Mouse (Mus musculus) liver, embryonic 16.5 days (tissue): ENCODE results near the gene Abcd4. TPM values are rescaled to one million over a fixed set of nuclear protein-coding genes. Genes with fewer than 3 reads are reported as not detected.

Experiments used
- ATAC-seq: fragments of 200-750 bp; cut with Nextera tagmentation; 2 replicates; pipeline ENCODE4 v1.8.0; 2017; ENCODE audit warnings: low read depth, mild to moderate bottlenecking, moderate number of reproducible peaks, moderate library complexity
- H3K27ac ChIP-seq: fragments of 300-500 bp; sonication (generic); 2 replicates; pipeline ENCODE4 v1.5.1; 2014; ENCODE audit warnings: mild to moderate bottlenecking, low read length
- H3K27me3 ChIP-seq: fragments of 300-500 bp; sonication (generic); 2 replicates; pipeline ENCODE4 v1.6.1; 2014; ENCODE audit warnings: low read depth, low read length, mixed read lengths; ENCODE audit not compliant: control insufficient read depth, insufficient read depth
- H3K36me3 ChIP-seq: fragments of 300-500 bp; sonication (generic); 2 replicates; pipeline ENCODE4 v1.6.1; 2014; ENCODE audit warnings: mild to moderate bottlenecking; ENCODE audit not compliant: control insufficient read depth, insufficient read depth
- H3K4me1 ChIP-seq: fragments of 300-500 bp; sonication (generic); 2 replicates; pipeline ENCODE4 v1.6.1; 2014; ENCODE audit warnings: low read depth, low read length, mixed read lengths; ENCODE audit not compliant: control insufficient read depth
- H3K4me2 ChIP-seq: fragments of 300-500 bp; sonication (generic); 2 replicates; pipeline ENCODE4 v1.6.1; 2014; ENCODE audit warnings: low read depth, low read length, mixed read lengths
- H3K4me3 ChIP-seq: fragments of 300-500 bp; sonication (generic); 2 replicates; pipeline ENCODE4 v1.5.1; 2014; ENCODE audit warnings: low read depth, mild to moderate bottlenecking, low read length
- H3K9ac ChIP-seq: fragments of 300-500 bp; sonication (generic); 2 replicates; pipeline ENCODE4 v1.6.1; 2014; ENCODE audit warnings: low read depth, low read length
- H3K9me3 ChIP-seq: fragments of 300-500 bp; sonication (generic); replicated peaks from 2 replicates; pipeline ENCODE4 v1.6.1; 2016; ENCODE audit warnings: low read length; ENCODE audit not compliant: control insufficient read depth
- WGBS: fragments of 180-500 bp; shearing (Covaris S2); extraction: QIAGEN DNeasy Blood & Tissue Kit; methylation state at CpG from one replicate; pipeline ENCODE4 v1.1.7; 2014; ENCODE audit not compliant: insufficient replicate concordance; 5-methylcytosine and 5-hydroxymethylcytosine counted together
- polyA plus RNA-seq: library from polyadenylated mRNA; unstranded; fragments of >200 nt; fragmentation: Nextera tagmentation; extraction: Ambion mirVana; gene quantifications from 2 replicates; pipeline ENCODE4 v1.2.1, GENCODE M21; 2015

Gene Abcd4
- polyA plus RNA-seq, 1 experiment from 2014 or later, result 4.6 TPM

GRCm38 (mm10) chr12:84617663-84618062 is 450 bp upstream of the Abcd4 start:
- peak overlapping the region; percentile 62 for H3K9ac ChIP-seq

GRCm38 (mm10) chr12:84614524-84614923 is 2.7 kb downstream of the Abcd4 start:
- H3K4me3 ChIP-seq, result no peak overlapping the region
- H3K27me3 ChIP-seq, result no peaks in the 10 kb centered on the region
- no peaks in the 10 kb centered on the region for H3K36me3 ChIP-seq
- H3K4me2 ChIP-seq, result no peak overlapping the region
- no peak overlapping the region for H3K27ac ChIP-seq
- WGBS, result 65% methylated on average over 7 of the region's 7 CpGs
- H3K4me1 ChIP-seq, result peaks cover 3% of the 10 kb centered on the region
- ATAC-seq, result no peak
- H3K9ac ChIP-seq, result no peak overlapping the region
- no peaks in the 10 kb centered on the region for H3K9me3 ChIP-seq

More at GRCm38 (mm10) chr12:84617663-84618062, 450 bp upstream of the Abcd4 start:
- Histone ChIP-seq H3K27me3 (no peaks in the 10 kb centered on the region), H3K4me3 (peak overlapping the region; percentile 76), H3K27ac (no peak overlapping the region), H3K4me1 (peaks cover 3% of the 10 kb centered on the region), H3K9me3 (no peaks in the 10 kb centered on the region), H3K4me2 (peak overlapping the region; percentile 91), H3K36me3 (no peaks in the 10 kb centered on the region)
- peak; percentile 53 for ATAC-seq
- WGBS, result 5% methylated on average over 10 of the region's 10 CpGs

- no peaks in the 10 kb centered on the region for H3K9me3 ChIP-seq
- no peak overlapping the region for H3K9ac ChIP-seq
- no peak overlapping the region for H3K27ac ChIP-seq
- no peak overlapping the region for H3K4me2 ChIP-seq
- no peak overlapping the region for H3K4me3 ChIP-seq
- H3K27me3 ChIP-seq, result no peaks in the 10 kb centered on the region
- WGBS, result 78% methylated on average over 11 of the region's 11 CpGs
- no peak for ATAC-seq
- H3K36me3 ChIP-seq, result no peaks in the 10 kb centered on the region
- peaks cover 3% of the 10 kb centered on the region for H3K4me1 ChIP-seq
Measured at GRCm38 (mm10) chr12:84614001-84614400, 3.2 kb downstream of the Abcd4 start.

- no peak overlapping the region for H3K4me2 ChIP-seq
- peaks cover 3% of the 10 kb centered on the region for H3K4me1 ChIP-seq
- H3K9me3 ChIP-seq, result no peaks in the 10 kb centered on the region
- WGBS, result 70% methylated on average over 8 of the region's 8 CpGs
- H3K27me3 ChIP-seq, result no peaks in the 10 kb centered on the region
- H3K27ac ChIP-seq, result no peak overlapping the region
- H3K4me3 ChIP-seq, result no peak overlapping the region
- no peak for ATAC-seq
- no peak overlapping the region for H3K9ac ChIP-seq
- H3K36me3 ChIP-seq, result no peaks in the 10 kb centered on the region
Measured at GRCm38 (mm10) chr12:84612518-84612917, 4.7 kb downstream of the Abcd4 start.

- Histone ChIP-seq H3K27ac (no peak overlapping the region), H3K36me3 (no peaks in the 10 kb centered on the region), H3K4me2 (no peak overlapping the region), H3K4me3 (no peak overlapping the region), H3K9me3 (no peaks in the 10 kb centered on the region), H3K27me3 (no peaks in the 10 kb centered on the region), H3K4me1 (no peaks in the 10 kb centered on the region; the same call in 1 of the 2 replicates), H3K9ac (no peak overlapping the region)
- WGBS, result 72% methylated on average over 10 of the region's 10 CpGs
- ATAC-seq, result no peak
Measured at GRCm38 (mm10) chr12:84611718-84612117, 5.5 kb downstream of the Abcd4 start.

GRCm38 (mm10) chr12:84605860-84606259 is 11.4 kb downstream of the Abcd4 start:
- no peak overlapping the region for H3K27ac ChIP-seq
- H3K36me3 ChIP-seq, result no peaks in the 10 kb centered on the region
- no peaks in the 10 kb centered on the region for H3K4me1 ChIP-seq
- ATAC-seq, result no peak
- 66% methylated on average over 7 of the region's 7 CpGs for WGBS
- H3K27me3 ChIP-seq, result no peaks in the 10 kb centered on the region
- H3K9me3 ChIP-seq, result no peaks in the 10 kb centered on the region
- no peak overlapping the region for H3K4me2 ChIP-seq
- no peak overlapping the region for H3K4me3 ChIP-seq
- H3K9ac ChIP-seq, result no peak overlapping the region

- Histone ChIP-seq H3K9me3 (no peaks in the 10 kb centered on the region), H3K4me1 (no peaks in the 10 kb centered on the region), H3K4me3 (no peak overlapping the region), H3K27me3 (no peaks in the 10 kb centered on the region), H3K4me2 (no peak overlapping the region), H3K9ac (no peak overlapping the region), H3K27ac (no peak overlapping the region), H3K36me3 (no peaks in the 10 kb centered on the region)
- 57% methylated on average over 7 of the region's 7 CpGs for WGBS
- ATAC-seq, result no peak
Measured at GRCm38 (mm10) chr12:84604001-84604400, 13.2 kb downstream of the Abcd4 start.

GRCm38 (mm10) chr12:84598324-84598723 is 18.9 kb downstream of the Abcd4 start:
- Histone ChIP-seq H3K27ac (no peak overlapping the region), H3K9me3 (no peaks in the 10 kb centered on the region), H3K4me1 (no peaks in the 10 kb centered on the region), H3K36me3 (no peaks in the 10 kb centered on the region), H3K9ac (no peak overlapping the region), H3K4me2 (no peak overlapping the region), H3K4me3 (no peak overlapping the region), H3K27me3 (peaks cover 5% of the 10 kb centered on the region; the same call in 1 of the 2 replicates)
- ATAC-seq, result no peak
- 23% methylated on average over 8 of the region's 8 CpGs for WGBS

- Histone ChIP-seq H3K9ac (peak overlapping the region; percentile 27), H3K4me1 (peaks cover 5% of the 10 kb centered on the region; the same call in 1 of the 2 replicates), H3K36me3 (no peaks in the 10 kb centered on the region), H3K27ac (no peak overlapping the region), H3K4me3 (peak overlapping the region; percentile 55), H3K4me2 (peak overlapping the region; percentile 91), H3K27me3 (peaks cover 3% of the 10 kb centered on the region; the same call in 1 of the 2 replicates), H3K9me3 (no peaks in the 10 kb centered on the region)
- 0 out of 2 replicates have a peak, but pooled peaks have one; percentile 30 for ATAC-seq
- WGBS, result 2% methylated on average over 54 of the region's 54 CpGs
Measured at GRCm38 (mm10) chr12:84589825-84590761, 27.1 kb downstream of the Abcd4 start.
